Mouse (Mus musculus): Measurements from ENCODE around the gene Olfr1094. TPM values are rescaled to one million over a fixed set of nuclear protein-coding genes. Genes with fewer than 3 reads are reported as not detected.

Olfr1094 gene
- not detected for total RNA-seq (2021)
- long read RNA-seq, experiment 1: 0 reads
- long read RNA-seq, experiment 2: 0 reads

DNA sequence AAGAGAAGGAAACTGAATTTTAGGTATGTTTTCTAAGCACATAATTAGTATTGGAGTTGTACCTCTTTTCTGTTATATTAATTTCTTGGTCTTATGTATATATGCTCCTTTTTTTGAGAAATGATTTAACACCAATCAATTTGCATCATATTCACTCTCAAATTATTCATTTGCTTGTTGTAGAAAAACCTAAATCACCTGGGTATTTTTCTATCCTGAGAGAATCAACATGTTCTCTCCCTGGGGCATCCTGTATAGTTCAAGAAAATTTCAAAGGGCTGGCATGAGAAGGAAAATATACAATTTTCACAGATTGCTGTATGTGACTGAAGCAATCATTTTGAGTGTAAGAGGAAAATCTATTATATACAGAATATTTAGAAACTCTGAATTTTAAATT, at the start of gene Olfr1094:
Gene Olfr1094 (plus strand): TSS at position 301 of the 400 bp plus-strand sequence.
- DNase-seq: no peak

DNA sequence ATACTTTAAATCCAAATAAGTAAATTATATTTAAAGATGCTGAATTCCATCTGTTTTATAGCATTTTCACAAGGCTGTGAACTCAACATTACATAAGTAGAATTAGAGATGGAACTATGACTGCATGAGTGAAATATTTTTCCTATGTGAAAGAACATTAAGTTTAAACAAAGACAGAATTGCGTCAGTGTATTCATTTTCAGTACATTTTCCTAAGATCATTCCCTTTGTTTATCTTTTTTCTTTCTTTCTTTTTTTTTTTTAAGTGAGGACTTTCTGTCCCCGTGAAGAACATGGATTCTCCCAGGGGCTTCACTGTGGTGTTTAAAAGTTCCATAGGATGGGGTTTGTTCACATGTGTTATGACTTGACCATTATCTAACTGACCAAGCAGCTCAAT, 42.3 kb upstream of the Olfr1094 start, which contains the start of gene Olfr1093:
Gene Olfr1093 (plus strand): TSS at position 301 of the 400 bp plus-strand sequence.
- DNase-seq: no peak

DNA sequence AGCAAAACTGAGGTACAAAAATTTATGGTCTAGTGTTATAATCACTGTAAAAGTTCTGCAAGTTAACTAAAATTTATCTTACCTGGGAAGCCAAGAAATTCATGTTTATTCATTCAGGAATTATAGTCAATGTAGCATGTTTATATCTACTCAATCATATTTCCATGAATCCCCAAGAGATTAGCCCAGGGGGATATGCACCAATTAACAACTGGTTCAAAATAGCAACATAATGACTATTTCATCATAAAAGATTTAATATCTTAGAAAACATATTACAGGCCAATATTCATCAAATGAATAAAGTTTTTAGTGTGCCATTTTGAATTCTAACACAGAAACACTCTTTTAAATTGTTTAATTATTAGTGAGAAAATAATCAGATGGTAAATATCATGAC, 14.5 kb upstream of the Olfr1094 start, which contains the start of gene Olfr141:
Gene Olfr141 (minus strand): TSS at position 101 of the 400 bp plus-strand sequence.
- DNase-seq: no peak

DNA sequence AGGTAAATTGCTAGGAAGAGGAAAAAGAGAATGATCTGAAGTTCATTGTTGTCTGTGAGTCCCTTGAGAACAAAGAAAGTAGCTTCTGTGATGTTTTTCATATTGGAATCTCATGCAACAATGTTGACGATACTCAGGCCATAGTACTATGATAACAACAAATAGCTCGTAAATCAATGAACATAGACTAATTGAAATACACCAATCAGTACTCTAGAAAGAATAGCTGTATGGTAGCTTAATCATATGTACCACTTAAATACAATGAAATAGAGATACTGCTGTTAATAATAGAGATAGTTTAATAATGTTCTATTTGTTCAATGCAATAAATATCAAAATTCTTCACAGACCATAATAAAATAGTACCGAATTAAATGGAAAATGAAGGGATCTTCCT, 27.1 kb downstream of the Olfr1094 start, which contains the start of gene Olfr1095:
Gene Olfr1095 (minus strand): TSS at position 101 of the 400 bp plus-strand sequence.
- no peak for DNase-seq

DNA sequence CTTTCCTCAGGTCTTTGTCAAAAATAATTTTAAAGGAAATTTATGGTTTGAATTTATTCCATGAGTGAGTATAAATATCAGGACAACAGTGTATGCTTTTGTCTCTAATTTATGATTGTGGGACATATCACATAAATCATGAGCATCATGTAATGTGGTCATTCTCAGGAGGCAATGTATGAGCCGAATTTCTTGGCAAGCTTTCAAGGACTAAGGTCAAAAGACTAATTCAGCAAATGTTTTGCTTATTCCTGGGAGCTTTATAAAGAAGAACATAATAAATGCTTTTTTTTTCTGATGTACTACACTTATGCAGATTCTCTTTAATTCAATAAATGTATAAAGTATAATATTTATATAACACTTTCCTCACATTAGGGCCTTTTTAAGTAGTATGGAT, 50.2 kb downstream of the Olfr1094 start, which contains the start of gene Gm13723:
Gene Gm13723 (minus strand): TSS at position 101 of the 400 bp plus-strand sequence.
- DNase-seq: no peak

Other genes with a start within 250 kb of the Olfr1094 start
- not detected for gene Olfr1082, start 225.7 kb upstream of the Olfr1094 start, total RNA-seq (2021)
- gene Olfr1084, start 184.9 kb upstream of the Olfr1094 start, total RNA-seq (2021): not detected
- gene Olfr1085, start 162.6 kb upstream of the Olfr1094 start, total RNA-seq (2021): not detected
- not detected for gene Olfr1086, start 144.6 kb upstream of the Olfr1094 start, total RNA-seq (2021)
- gene Olfr1087, start 126.3 kb upstream of the Olfr1094 start, total RNA-seq (2021): not detected
- not detected for gene Olfr1089, start 91.0 kb upstream of the Olfr1094 start, total RNA-seq (2021)
- not detected for gene Olfr1090, start 65.7 kb upstream of the Olfr1094 start, total RNA-seq (2021)
- not detected for gene Olfr1093, start 42.2 kb upstream of the Olfr1094 start, total RNA-seq (2021)
- gene Olfr141, start 14.6 kb upstream of the Olfr1094 start, total RNA-seq (2021): not detected
- not detected for gene Olfr1095, start 27.0 kb downstream of the Olfr1094 start, total RNA-seq (2021)
- gene Gm13723, start 50.1 kb downstream of the Olfr1094 start, total RNA-seq (2021): not detected
- gene Olfr1097, start 67.6 kb downstream of the Olfr1094 start, total RNA-seq (2021): not detected
- gene Olfr1098, start 99.9 kb downstream of the Olfr1094 start, total RNA-seq (2021): not detected
- not detected for gene Olfr1099, start 136.0 kb downstream of the Olfr1094 start, total RNA-seq (2021)
- gene Olfr1100, start 155.3 kb downstream of the Olfr1094 start, total RNA-seq (2021): not detected
- gene Olfr1101, start 166.6 kb downstream of the Olfr1094 start, total RNA-seq (2021): not detected
- gene Olfr1102, start 173.7 kb downstream of the Olfr1094 start, total RNA-seq (2021): not detected
- not detected for gene Olfr1104, start 202.4 kb downstream of the Olfr1094 start, total RNA-seq (2021)
- gene Olfr1105, start 211.9 kb downstream of the Olfr1094 start, total RNA-seq (2021): not detected
- gene Olfr1106, start 227.6 kb downstream of the Olfr1094 start, total RNA-seq (2021): not detected